Mouse (Mus musculus) neural tube, embryonic 14.5 days (tissue): ENCODE data around the gene Xxylt1. TPM values are rescaled to one million over a fixed set of nuclear protein-coding genes. Genes with fewer than 3 reads are reported as not detected.

Source experiments
- ATAC-seq: fragments of 200-750 bp; cut with Nextera tagmentation; 2 replicates; pipeline ENCODE4 v1.8.0; 2017; ENCODE audit warnings: low read depth, mild to moderate bottlenecking, moderate TSS enrichment, moderate library complexity
- H3K27ac ChIP-seq: fragments of 300-500 bp; sonication (generic); 2 replicates; pipeline ENCODE4 v1.5.1; 2014; ENCODE audit warnings: low read depth, mild to moderate bottlenecking, control low read depth, low read length, moderate library complexity, mixed read lengths
- H3K27me3 ChIP-seq: fragments of 300-500 bp; sonication (generic); 2 replicates; pipeline ENCODE4 v1.6.1; 2014; ENCODE audit warnings: low read length; ENCODE audit not compliant: control insufficient read depth, insufficient read depth
- H3K36me3 ChIP-seq: fragments of 300-500 bp; sonication (generic); 2 replicates; pipeline ENCODE4 v1.6.1; 2014; ENCODE audit warnings: low read length, mixed read lengths; ENCODE audit not compliant: control insufficient read depth, insufficient read depth
- H3K4me1 ChIP-seq: fragments of 300-500 bp; sonication (generic); 2 replicates; pipeline ENCODE4 v1.6.1; 2014; ENCODE audit warnings: low read length; ENCODE audit not compliant: control insufficient read depth, insufficient read depth
- H3K4me2 ChIP-seq: fragments of 300-500 bp; sonication (generic); 2 replicates; pipeline ENCODE4 v1.6.1; 2014; ENCODE audit warnings: mild to moderate bottlenecking, low read depth, low read length, control low read depth
- H3K4me3 ChIP-seq: fragments of 300-500 bp; sonication (generic); 2 replicates; pipeline ENCODE4 v1.5.1; 2014; ENCODE audit warnings: low read depth, low read length, control low read depth, mixed read lengths
- H3K9ac ChIP-seq: fragments of 300-500 bp; sonication (generic); replicated peaks from 2 replicates; pipeline ENCODE4 v1.6.1; 2014; ENCODE audit warnings: low read depth, mild to moderate bottlenecking, control low read depth, low read length, mixed read lengths
- H3K9me3 ChIP-seq: fragments of 300-500 bp; sonication (generic); 2 replicates; pipeline ENCODE4 v1.6.1; 2016; ENCODE audit warnings: low read length; ENCODE audit not compliant: control insufficient read depth
- WGBS: fragments of 180-500 bp; shearing (Covaris S2); extraction: QIAGEN DNeasy Blood & Tissue Kit; methylation state at CpG from one replicate; pipeline ENCODE4 v1.1.7; 2014; 5-methylcytosine and 5-hydroxymethylcytosine counted together
- polyA plus RNA-seq: library from polyadenylated mRNA; unstranded; fragments of >200 nt; fragmentation: Nextera tagmentation; extraction: Ambion mirVana; gene quantifications from 2 replicates; pipeline ENCODE4 v1.2.1, GENCODE M21; 2014

Gene Xxylt1
- polyA plus RNA-seq, 1 experiment from 2014 or later, result 17.3 TPM

- Histone ChIP-seq H3K27me3 (no peaks in the 10 kb centered on the region), H3K9ac (no peak overlapping the region), H3K4me1 (peaks cover 8% of the 10 kb centered on the region; the same call in 1 of the 2 replicates), H3K36me3 (no peaks in the 10 kb centered on the region), H3K9me3 (no peaks in the 10 kb centered on the region), H3K4me3 (no peak overlapping the region), H3K4me2 (no peak overlapping the region), H3K27ac (no peak overlapping the region)
- 72% methylated on average over 6 of the region's 6 CpGs for WGBS
- no peak for ATAC-seq
Observed at GRCm38 (mm10) chr16:31081891-31082290, 659 bp upstream of the Xxylt1 start.

GRCm38 (mm10) chr16:31080573-31081051 is 620 bp downstream of the Xxylt1 start:
- H3K4me1 ChIP-seq, result peaks cover 8% of the 10 kb centered on the region; the same call in 1 of the 2 replicates
- H3K4me3 ChIP-seq, result peak overlapping the region; percentile 84
- H3K27ac ChIP-seq, result peak overlapping the region; percentile 80
- WGBS, result 0% methylated on average over 33 of the region's 36 CpGs
- peak overlapping the region; percentile 89 for H3K4me2 ChIP-seq
- H3K36me3 ChIP-seq, result no peaks in the 10 kb centered on the region
- ATAC-seq, result peak; percentile 73
- H3K9ac ChIP-seq, result peak overlapping the region; percentile 72
- H3K9me3 ChIP-seq, result no peaks in the 10 kb centered on the region
- no peaks in the 10 kb centered on the region for H3K27me3 ChIP-seq

- no peak overlapping the region for H3K27ac ChIP-seq
- H3K4me3 ChIP-seq, result no peak overlapping the region
- ATAC-seq, result no peak
- H3K36me3 ChIP-seq, result no peaks in the 10 kb centered on the region
- no peaks in the 10 kb centered on the region for H3K9me3 ChIP-seq
- 90% methylated on average over 5 of the region's 5 CpGs for WGBS
- peaks cover 8% of the 10 kb centered on the region; the same call in 1 of the 2 replicates for H3K4me1 ChIP-seq
- H3K9ac ChIP-seq, result no peak overlapping the region
- H3K27me3 ChIP-seq, result no peaks in the 10 kb centered on the region
- no peak overlapping the region for H3K4me2 ChIP-seq
Observed at GRCm38 (mm10) chr16:31077396-31077795, 3.8 kb downstream of the Xxylt1 start.

- H3K9me3 ChIP-seq, result no peaks in the 10 kb centered on the region
- peaks cover 8% of the 10 kb centered on the region; the same call in 1 of the 2 replicates for H3K4me1 ChIP-seq
- WGBS, result 93% methylated on average over 8 of the region's 8 CpGs
- no peak overlapping the region for H3K9ac ChIP-seq
- no peak overlapping the region for H3K27ac ChIP-seq
- H3K27me3 ChIP-seq, result no peaks in the 10 kb centered on the region
- no peak overlapping the region for H3K4me3 ChIP-seq
- no peak overlapping the region for H3K4me2 ChIP-seq
- H3K36me3 ChIP-seq, result no peaks in the 10 kb centered on the region
- no peak for ATAC-seq
Observed at GRCm38 (mm10) chr16:31076436-31076835, 4.8 kb downstream of the Xxylt1 start.

DNA sequence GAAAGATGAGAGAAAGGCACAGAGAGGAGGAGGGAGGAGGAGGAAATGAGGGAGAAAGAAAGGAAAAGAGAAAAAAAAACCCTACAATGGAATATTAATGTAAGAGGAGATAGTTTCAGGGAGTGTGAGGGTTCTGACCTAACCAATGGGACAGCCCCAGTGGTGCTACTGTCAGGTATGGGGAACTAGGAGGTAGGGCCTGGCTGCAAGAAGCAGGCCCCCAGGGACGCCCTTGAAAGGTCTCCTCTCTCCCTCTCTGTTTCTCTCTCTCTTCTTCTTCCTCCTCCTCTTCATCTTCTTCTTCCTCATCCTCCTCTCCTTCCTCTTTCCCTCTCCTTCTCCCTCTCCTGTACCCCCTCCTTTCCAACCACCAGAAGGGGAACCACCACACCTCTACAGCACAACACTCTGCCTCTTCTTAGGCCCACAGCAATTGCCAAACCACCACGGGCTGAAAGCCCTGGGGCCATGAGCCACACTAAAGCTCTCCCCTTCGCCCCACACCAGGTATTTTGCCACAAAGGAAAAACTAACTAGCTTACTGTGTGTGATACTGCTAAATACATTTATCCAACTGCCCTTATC is 6.8 kb downstream of the Xxylt1 start:
- no peaks in the 10 kb centered on the region; the same call in 1 of the 2 replicates for H3K4me1 ChIP-seq
- no peaks in the 10 kb centered on the region for H3K9me3 ChIP-seq
- no peak overlapping the region for H3K4me2 ChIP-seq
- no peak overlapping the region for H3K27ac ChIP-seq
- no peak overlapping the region for H3K4me3 ChIP-seq
- 85% methylated on average over 3 of the region's 3 CpGs for WGBS
- no peaks in the 10 kb centered on the region for H3K27me3 ChIP-seq
- no peak overlapping the region for H3K9ac ChIP-seq
- ATAC-seq, result no peak
- H3K36me3 ChIP-seq, result no peaks in the 10 kb centered on the region

DNA sequence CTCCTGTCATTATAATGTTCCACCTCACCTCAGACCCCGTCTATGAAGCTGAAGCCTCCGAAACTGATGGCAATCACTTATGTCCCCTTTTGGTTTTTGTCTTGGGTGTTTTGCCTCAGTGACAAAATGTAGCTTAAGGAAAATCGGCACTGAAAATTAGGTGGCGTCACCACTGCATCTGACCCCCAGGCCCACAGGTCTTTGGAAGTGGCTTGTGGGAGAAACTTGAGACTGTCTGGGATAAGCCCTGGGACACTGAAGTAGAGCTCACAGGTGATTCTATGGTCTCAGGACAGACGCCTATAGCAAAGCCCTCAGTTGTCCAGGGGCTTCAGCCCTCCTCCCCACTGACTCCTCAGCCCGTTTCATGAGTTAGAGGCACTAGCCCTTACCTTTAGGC is 9.5 kb downstream of the Xxylt1 start:
- Histone ChIP-seq H3K9me3 (no peaks in the 10 kb centered on the region), H3K4me2 (no peak overlapping the region), H3K27ac (no peak overlapping the region), H3K4me1 (no peaks in the 10 kb centered on the region), H3K4me3 (no peak overlapping the region), H3K27me3 (no peaks in the 10 kb centered on the region), H3K9ac (no peak overlapping the region), H3K36me3 (no peaks in the 10 kb centered on the region)
- WGBS, result 89% methylated on average over 6 of the region's 6 CpGs
- ATAC-seq, result no peak

DNA sequence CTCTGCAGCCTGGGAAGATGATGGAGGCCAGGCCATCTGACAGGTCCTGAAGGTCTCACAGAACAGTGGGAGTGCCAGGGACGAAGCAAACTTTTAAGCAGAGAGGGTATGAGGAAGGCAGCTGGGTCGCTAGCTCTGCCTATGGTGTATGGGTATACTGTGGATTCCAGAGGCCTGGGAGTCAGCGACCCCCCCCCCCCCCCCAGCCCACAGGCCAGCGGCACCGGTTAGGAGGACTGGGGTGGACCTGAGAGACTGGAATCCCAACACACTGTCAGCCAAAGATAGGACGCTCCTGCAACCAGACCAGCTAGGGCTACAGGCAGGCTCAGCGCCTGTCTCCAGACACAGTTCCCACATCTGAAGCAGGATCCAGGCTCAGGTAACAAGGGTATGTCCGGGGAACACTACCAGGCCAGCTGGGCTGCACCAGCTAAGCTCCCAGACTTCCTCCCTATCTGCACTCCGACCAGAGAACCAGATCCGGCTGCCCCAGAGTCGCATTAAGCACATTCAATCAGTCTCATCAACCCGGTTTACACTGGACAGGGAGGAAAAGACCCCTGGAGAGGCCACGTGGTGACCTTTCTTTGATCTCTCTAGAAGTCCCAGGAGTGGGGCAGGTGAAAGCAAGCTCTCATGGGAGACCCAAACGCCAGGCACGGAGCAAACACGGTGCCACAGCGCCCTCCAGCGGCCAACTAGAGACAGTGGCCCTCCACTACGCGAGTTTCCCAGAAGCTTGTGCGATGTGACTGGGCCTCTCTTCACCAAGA is 10.7 kb downstream of the Xxylt1 start:
- Histone ChIP-seq H3K36me3 (no peaks in the 10 kb centered on the region), H3K9ac (no peak overlapping the region), H3K4me3 (no peak overlapping the region), H3K27me3 (no peaks in the 10 kb centered on the region), H3K4me2 (no peak overlapping the region; the same call in 1 of the 2 replicates), H3K4me1 (no peaks in the 10 kb centered on the region), H3K27ac (no peak overlapping the region), H3K9me3 (no peaks in the 10 kb centered on the region)
- 18% methylated on average over 21 of the region's 21 CpGs for WGBS
- ATAC-seq, result peak; percentile 77; the same call in 1 of the 2 replicates

DNA sequence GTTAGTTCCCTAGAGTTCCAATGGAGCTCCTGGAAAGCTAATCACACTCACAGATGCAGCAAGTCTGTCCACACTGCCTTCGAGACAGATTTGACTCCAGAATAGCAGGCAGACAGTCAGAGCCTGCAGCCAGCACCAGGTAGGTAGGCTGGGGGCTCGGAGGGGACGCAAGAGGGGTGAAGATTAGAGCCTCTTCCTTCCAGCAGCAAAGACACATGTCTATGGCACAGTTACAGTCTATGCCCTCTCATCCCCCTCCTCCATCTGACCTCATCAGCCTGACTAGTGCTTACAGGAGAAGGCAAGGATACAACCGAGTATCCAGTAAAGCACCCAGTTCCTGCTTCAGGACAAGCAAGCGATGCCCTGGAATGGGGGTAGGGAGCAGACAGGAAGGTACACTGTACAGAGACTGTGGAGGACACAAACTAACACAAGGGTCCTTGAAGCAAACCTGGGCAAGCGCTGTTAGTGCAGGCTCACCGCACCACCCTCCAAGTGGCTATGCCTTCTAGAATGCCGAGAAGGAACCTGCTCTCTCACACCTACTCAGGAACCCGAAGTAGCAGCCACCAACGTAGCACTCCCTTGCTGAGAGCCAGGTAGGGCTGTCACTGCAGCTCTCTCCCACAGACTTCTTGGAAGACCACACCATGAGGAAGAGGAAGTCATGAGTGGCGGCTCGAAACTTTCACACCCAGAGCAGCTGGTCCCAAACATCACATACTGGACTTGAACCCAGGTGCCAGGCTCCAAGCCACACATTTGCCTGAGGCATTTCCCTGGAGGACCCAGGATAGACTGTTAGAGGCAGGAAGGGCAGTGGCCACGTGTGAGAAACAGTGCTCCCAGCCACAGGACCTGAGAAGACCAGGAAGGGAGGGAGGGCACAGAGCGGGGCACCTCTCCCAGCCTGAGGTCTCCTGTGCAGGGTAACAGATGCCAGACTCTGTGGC is 11.7 kb downstream of the Xxylt1 start:
- Histone ChIP-seq H3K27me3 (no peaks in the 10 kb centered on the region), H3K36me3 (no peaks in the 10 kb centered on the region), H3K9me3 (no peaks in the 10 kb centered on the region), H3K4me3 (no peak overlapping the region), H3K4me1 (no peaks in the 10 kb centered on the region), H3K4me2 (no peak overlapping the region), H3K27ac (no peak overlapping the region), H3K9ac (no peak overlapping the region)
- no peak for ATAC-seq
- 87% methylated on average over 14 of the region's 14 CpGs for WGBS
